In the genomic region with DNA sequence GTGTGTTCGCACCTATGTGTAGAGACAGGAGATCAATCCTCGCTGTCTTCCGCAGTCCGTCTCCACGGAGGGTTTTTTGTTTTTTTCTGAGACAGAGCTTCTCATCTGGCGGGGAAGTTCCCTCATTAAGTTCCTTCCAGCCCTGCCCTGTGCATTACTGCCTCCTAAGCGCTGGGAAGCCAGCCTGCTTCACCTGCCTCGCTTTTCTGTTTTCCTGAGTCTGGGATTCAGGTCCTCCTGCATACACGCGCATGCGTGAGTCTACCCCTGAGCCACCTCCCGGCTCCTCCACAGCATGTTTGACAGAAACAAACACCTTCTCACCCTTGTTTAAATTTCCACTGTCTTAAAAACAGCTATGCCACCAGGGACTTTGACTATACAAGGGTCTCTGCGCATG, we compare ENCODE assay signal across 8 mouse cellular contexts. TPM values are rescaled to one million over a fixed set of nuclear protein-coding genes. Genes with fewer than 3 reads are reported as not detected.
A peak's percentile ranks its signal among the peaks of the same experiment; 100 is the strongest.
DNase-seq lines count a peak whose midpoint lies in the region; ATAC-seq lines count a peak whose summit lies in the region.

No protein-coding gene starts in this region.

- peak overlapping the region; percentile 75 for H3K9ac ChIP-seq in lung, embryonic 16.5 days (ENCODE audit: low read length)
- H3K9ac ChIP-seq in intestine, embryonic 14.5 days (ENCODE audit: low read length) = no peak overlapping the region

- no peak overlapping the region for H3K27ac ChIP-seq in lung, embryonic 16.5 days (ENCODE audit: low read length)
- H3K27ac ChIP-seq in intestine, embryonic 14.5 days (ENCODE audit: low read depth) = no peak overlapping the region

- peaks cover 9% of the 10 kb centered on the region for H3K27me3 ChIP-seq in lung, embryonic 16.5 days (ENCODE audit: control insufficient read depth, insufficient read depth, low read depth, low read length)
- H3K27me3 ChIP-seq in intestine, embryonic 14.5 days (replicated peaks; ENCODE audit: control insufficient read depth, insufficient read depth, low read length) = peaks cover 58% of the 10 kb centered on the region

- H3K4me3 ChIP-seq in lung, embryonic 16.5 days (ENCODE audit: low read length) = peak overlapping the region; percentile 83
- H3K4me3 ChIP-seq in intestine, embryonic 14.5 days (ENCODE audit: low read depth, low read length) = peak overlapping the region; percentile 51

- peak; percentile 2 for DNase-seq in adrenal gland, adult 2 months
- DNase-seq in adrenal gland, postnatal 10 days = no peak
- no peak for DNase-seq in lung, postnatal 25 days (ENCODE audit: low spot score)
- DNase-seq in intestine, embryonic 14.5 days (ENCODE audit: low spot score) = no peak
- peak; percentile 21 for DNase-seq in retina, embryonic 14.5 days (ENCODE audit: low spot score)
- DNase-seq in urinary bladder, postnatal 10 days (ENCODE audit: low spot score) = no peak
- no peak for DNase-seq in spleen, postnatal 14 days (ENCODE audit: low spot score in 2 of 2)

- H3K9me3 ChIP-seq in lung, embryonic 16.5 days (ENCODE audit: control insufficient read depth, low read length) = no peaks in the 10 kb centered on the region; the same call in 1 of the 2 replicates
- no peaks in the 10 kb centered on the region for H3K9me3 ChIP-seq in intestine, embryonic 14.5 days (ENCODE audit: control insufficient read depth, low read length)

- no peaks in the 10 kb centered on the region for H3K36me3 ChIP-seq in lung, embryonic 16.5 days (ENCODE audit: control insufficient read depth, insufficient read depth, low read length)
- no peaks in the 10 kb centered on the region for H3K36me3 ChIP-seq in intestine, embryonic 14.5 days (ENCODE audit: control insufficient read depth, insufficient read depth, low read length)

- H3K4me2 ChIP-seq in lung, embryonic 16.5 days (ENCODE audit: low read depth, low read length) = peak overlapping the region; percentile 94
- H3K4me2 ChIP-seq in intestine, embryonic 14.5 days (ENCODE audit: low read length) = peak overlapping the region; percentile 86

- 9% methylated on average over 13 of the region's 13 CpGs for WGBS in lung, embryonic 16.5 days
- WGBS in intestine, embryonic 14.5 days = 9% methylated on average over 13 of the region's 13 CpGs

- ATAC-seq in lung, embryonic 16.5 days (ENCODE audit: low read depth) = no peak
- ATAC-seq in intestine, embryonic 14.5 days (replicated peaks; ENCODE audit: low FRiP score, low TSS enrichment, low read depth) = no peak

- peaks cover 16% of the 10 kb centered on the region for H3K4me1 ChIP-seq in lung, embryonic 16.5 days (replicated peaks; ENCODE audit: control insufficient read depth, insufficient read depth, low read length)
- H3K4me1 ChIP-seq in intestine, embryonic 14.5 days (replicated peaks; ENCODE audit: control insufficient read depth, insufficient read depth, low read length) = no peaks in the 10 kb centered on the region; the same call in 1 of the 2 replicates

RNA-seq across cellular contexts. Expression of a gene that starts 2.0 kb away (rescaled TPM):
- total RNA-seq in adrenal gland, adult 2 months (2021) = under 1 TPM; 0.43 to 0.69 TPM
- 0.58 and 1.5 TPM in 2 replicates for polyA plus RNA-seq in adrenal gland, adult 2 months (2012; rRNA removed)
- total RNA-seq in adrenal gland, postnatal 10 days (2021) = 1 to 10 TPM; 1.5 to 2.3 TPM
- polyA plus RNA-seq in lung, embryonic 16.5 days (2015; fragmentation: Nextera tagmentation; extraction: Ambion mirVana) = 13.1 and 14.2 TPM in 2 replicates
- polyA plus RNA-seq in intestine, embryonic 14.5 days (2014; fragmentation: Nextera tagmentation; extraction: Ambion mirVana) = 0.68 and 0.75 TPM in 2 replicates

Comparison
In these comparisons a context has a peak if more than half of its experiments do, and no peak if none do; other contexts are left out.
1. DNase-seq: peak in adrenal gland, adult 2 months (single experiment) and retina, embryonic 14.5 days (single experiment); none in adrenal gland, postnatal 10 days (single experiment), lung, postnatal 25 days (single experiment), intestine, embryonic 14.5 days (single experiment), urinary bladder, postnatal 10 days (single experiment) and spleen, postnatal 14 days (0 of 2).